Mouse (Mus musculus) MEL (cell line): ENCODE data around the gene Frem2. TPM values are rescaled to one million over a fixed set of nuclear protein-coding genes. Genes with fewer than 3 reads are reported as not detected.

ENCODE experiments used
- DNase-seq: peaks from one replicate; pipeline ENCODE4 v3.0.0; 2011; ENCODE audit warnings: low read depth, low spot score
- H3K27ac ChIP-seq: 2 replicates; pipeline ENCODE4 v1.5.1; 2012; ENCODE audit warnings: low read depth, mild to moderate bottlenecking, control low read depth, low read length, moderate library complexity; ENCODE audit not compliant: control insufficient read depth
- H3K27me3 ChIP-seq, 2 experiments: fragments of 150-350 bp in 1 of 2; sonication (generic) in 1 of 2; 2 replicates each; pipeline ENCODE4 v1.6.1; 2012; ENCODE audit warnings: low read length in 2 of 2, mild to moderate bottlenecking in 2 of 2, improper control_type of control experiment in 1 of 2, moderate library complexity in 1 of 2; ENCODE audit not compliant: insufficient read depth in 2 of 2, control insufficient read depth in 1 of 2
- H3K36me3 ChIP-seq, 2 experiments: 2 replicates each; pipeline ENCODE4 v1.6.1; 2012 to 2014; ENCODE audit warnings: low read length in 2 of 2, improper control_type of control experiment in 1 of 2, inconsistent platforms in 1 of 2, mild to moderate bottlenecking in 1 of 2; ENCODE audit not compliant: insufficient read depth in 2 of 2, control insufficient read depth in 1 of 2
- H3K4me1 ChIP-seq, 2 experiments: fragments of 150-350 bp in 1 of 2; sonication (generic) in 1 of 2; 2 replicates each; pipeline ENCODE4 v1.6.1; 2012; ENCODE audit warnings: low read length in 2 of 2, improper control_type of control experiment in 1 of 2, mild to moderate bottlenecking in 1 of 2; ENCODE audit not compliant: insufficient read depth in 2 of 2, control insufficient read depth in 1 of 2
- H3K4me3 ChIP-seq, 2 experiments: fragments of 150-350 bp in 1 of 2; sonication (generic) in 1 of 2; 2 replicates each; pipeline ENCODE4 v1.5.1; 2012; ENCODE audit warnings: low read depth in 2 of 2, low read length in 2 of 2, mild to moderate bottlenecking in 2 of 2, moderate library complexity in 2 of 2, control low read depth in 1 of 2, improper control_type of control experiment in 1 of 2; ENCODE audit not compliant: control insufficient read depth in 1 of 2, insufficient read depth in 1 of 2
- H3K79me2 ChIP-seq: 2 replicates; pipeline ENCODE4 v1.6.1; 2012; ENCODE audit warnings: mild to moderate bottlenecking, low read length, moderate library complexity; ENCODE audit not compliant: control insufficient read depth, poor library complexity, insufficient read depth
- H3K9ac ChIP-seq: 2 replicates; pipeline ENCODE4 v1.6.1; 2012; ENCODE audit warnings: low read depth, mild to moderate bottlenecking, control low read depth, low read length, moderate library complexity; ENCODE audit not compliant: control insufficient read depth, poor library complexity, severe bottlenecking
- H3K9me3 ChIP-seq: fragments of 150-350 bp; sonication (generic); replicated peaks from 2 replicates; pipeline ENCODE4 v1.6.1; 2012; ENCODE audit warnings: mild to moderate bottlenecking, low read length, improper control_type of control experiment, moderate library complexity; ENCODE audit not compliant: insufficient read depth
- BHLHE40 ChIP-seq: IDR thresholded peaks from 2 replicates; pipeline ENCODE4 v1.6.1; 2012; ENCODE audit warnings: low read depth, mild to moderate bottlenecking, inconsistent platforms, low read length, improper control_type of control experiment, borderline replicate concordance
- CHD1 ChIP-seq: IDR thresholded peaks from 2 replicates; pipeline ENCODE4 v1.6.1; 2012; ENCODE audit warnings: low read depth, mild to moderate bottlenecking, inconsistent platforms, low read length, improper control_type of control experiment
- CHD2 ChIP-seq: IDR thresholded peaks from 2 replicates; pipeline ENCODE4 v1.6.1; 2011; ENCODE audit warnings: low read length, improper control_type of control experiment
- E2F4 ChIP-seq: IDR thresholded peaks from 2 replicates; pipeline ENCODE4 v1.6.1; 2011; ENCODE audit warnings: low read depth, low read length, improper control_type of control experiment, borderline replicate concordance
- ELF1 ChIP-seq: IDR thresholded peaks from 2 replicates; pipeline ENCODE4 v1.6.1; 2014; ENCODE audit warnings: low read depth, mild to moderate bottlenecking, inconsistent platforms, low read length, improper control_type of control experiment, moderate library complexity
- GABPA ChIP-seq: IDR thresholded peaks from 2 replicates; pipeline ENCODE4 v1.6.1; 2012; ENCODE audit warnings: low read depth, mild to moderate bottlenecking, inconsistent platforms, low read length, improper control_type of control experiment, moderate library complexity
- JUND ChIP-seq: IDR thresholded peaks from 2 replicates; pipeline ENCODE4 v1.6.1; 2011; ENCODE audit warnings: low read depth, mild to moderate bottlenecking, improper control_type of control experiment, low read length
- KAT2A ChIP-seq: conservative IDR thresholded peaks from 2 replicates; pipeline ENCODE4 v1.6.1; 2012; ENCODE audit warnings: low read depth, low read length, improper control_type of control experiment, inconsistent platforms
- MAX ChIP-seq: IDR thresholded peaks from 2 replicates; pipeline ENCODE4 v1.6.1; 2011; ENCODE audit warnings: low read length, improper control_type of control experiment
- MEF2A ChIP-seq: IDR thresholded peaks from 2 replicates; pipeline ENCODE4 v1.6.1; 2014; ENCODE audit warnings: low read depth, mild to moderate bottlenecking, inconsistent platforms, low read length, improper control_type of control experiment; ENCODE audit not compliant: poor library complexity, insufficient replicate concordance, severe bottlenecking; ENCODE audit errors: extremely low read depth
- MYB ChIP-seq: IDR thresholded peaks from 2 replicates; pipeline ENCODE4 v1.6.1; 2011; ENCODE audit warnings: mild to moderate bottlenecking, low read depth, low read length, improper control_type of control experiment
- NELFE ChIP-seq: IDR thresholded peaks from 2 replicates; pipeline ENCODE4 v1.6.1; 2011; ENCODE audit warnings: low read depth, low read length, improper control_type of control experiment
- RAD21 ChIP-seq: IDR thresholded peaks from 2 replicates; pipeline ENCODE4 v1.6.1; 2011; ENCODE audit warnings: mild to moderate bottlenecking, low read depth, low read length, improper control_type of control experiment
- TCF12 ChIP-seq: IDR thresholded peaks from 2 replicates; pipeline ENCODE4 v1.6.1; 2014; ENCODE audit warnings: low read depth, mild to moderate bottlenecking, inconsistent platforms, low read length, improper control_type of control experiment, moderate library complexity
- USF1 ChIP-seq: IDR thresholded peaks from 2 replicates; pipeline ENCODE4 v1.6.1; 2014; ENCODE audit warnings: low read depth, mild to moderate bottlenecking, inconsistent platforms, low read length, improper control_type of control experiment, moderate library complexity
- USF2 ChIP-seq, 2 experiments: IDR thresholded peaks; 2 replicates each; pipeline ENCODE4 v1.6.1; 2011 to 2012; ENCODE audit warnings: improper control_type of control experiment in 2 of 2, low read length in 2 of 2, borderline replicate concordance in 1 of 2, inconsistent platforms in 1 of 2, low read depth in 1 of 2, mild to moderate bottlenecking in 1 of 2; ENCODE audit not compliant: insufficient read depth in 1 of 2
- ZC3H11A ChIP-seq: IDR thresholded peaks from 2 replicates; pipeline ENCODE4 v1.6.1; 2012; ENCODE audit warnings: low read depth, mild to moderate bottlenecking, inconsistent platforms, low read length, improper control_type of control experiment
- polyA plus RNA-seq, 2 experiments: library from polyadenylated mRNA; stranded (reverse) in 1 of 2; unstranded in 1 of 2; fragments of >175 nt in 1 of 2; fragments of >200 nt in 1 of 2; gene quantifications; 2 replicates each; pipeline versions ENCODE4 v1.2.1 to v1.2.4; 2012; ENCODE audit warnings: low replicate concordance in 2 of 2, low read depth in 1 of 2; ENCODE audit not compliant: insufficient read length in 2 of 2, insufficient read depth in 1 of 2, missing spikeins in 1 of 2
- total RNA-seq: library from RNA; depleted of rRNA; stranded (reverse); fragments of 300-350 nt; gene quantifications from 2 replicates; pipeline ENCODE4 v1.2.3, GENCODE M21; 2012

The Frem2 gene
- total and polyA plus RNA-seq, 3 experiments, result not detected

GRCm38 (mm10) chr3:53682244-53682643 lies 25.1 kb upstream of the Frem2 start (continued):
- no peak for TF ChIP-seq CHD1

- no peaks in the 10 kb centered on the region for H3K4me1 ChIP-seq
- H3K36me3 ChIP-seq, result no peaks in the 10 kb centered on the region
- DNase-seq, result no peak
- no peak overlapping the region for H3K9ac ChIP-seq
- no peaks in the 10 kb centered on the region for H3K79me2 ChIP-seq
- H3K9me3 ChIP-seq, result no peaks in the 10 kb centered on the region
- H3K27me3 ChIP-seq, result no peaks in the 10 kb centered on the region
- TF ChIP-seq MEF2A (no peak), ZC3H11A (no peak), KAT2A (no peak), TCF12 (no peak), GABPA (no peak), RAD21 (no peak), USF1 (no peak)
- TF ChIP-seq, all 39 proteins: peak for 0
- Histone ChIP-seq H3K4me3 (no peak overlapping the region), H3K27ac (no peak overlapping the region)
These were observed 23.7 kb upstream of the Frem2 start for GRCm38 (mm10) chr3:53680816-53681215.

GRCm38 (mm10) chr3:53674225-53674624 lies 17.1 kb upstream of the Frem2 start:
- DNase-seq, result peak; percentile 7
- Histone ChIP-seq H3K4me3 (no peak overlapping the region), H3K36me3 (no peaks in the 10 kb centered on the region), H3K27ac (no peak overlapping the region), H3K4me1 (no peaks in the 10 kb centered on the region), H3K9me3 (no peaks in the 10 kb centered on the region), H3K79me2 (no peaks in the 10 kb centered on the region), H3K9ac (no peak overlapping the region), H3K27me3 (no peaks in the 10 kb centered on the region)
- TF ChIP-seq CHD2 (no peak), JUND (no peak), MAX (no peak), E2F4 (no peak), MYB (no peak), BHLHE40 (no peak), USF2 (IDR thresholded peaks at IDR 0.05; ENCODE audit: borderline replicate concordance in 1 of 2, insufficient read depth in 1 of 2, low read depth in 1 of 2, low read length in 2 of 2) (no peak), ELF1 (no peak), NELFE (no peak)
